Mouse (Mus musculus) liver, embryonic 14 days (tissue): ENCODE data around the gene En2. TPM values are rescaled to one million over a fixed set of nuclear protein-coding genes. Genes with fewer than 3 reads are reported as not detected.

Source experiments
- polyA plus RNA-seq: library from polyadenylated mRNA; depleted of rRNA; stranded (reverse); fragments of >200 nt; gene quantifications from 2 replicates; pipeline ENCODE4 v1.2.3, GENCODE M21; 2012; rRNA removed

En2 gene
- polyA plus RNA-seq = not detected in 2 replicates

GRCm38 (mm10) chr5:28165358-28166255, at the start of gene En2:
Gene En2 (plus strand): TSS chr5:28165694.

Other genes with a start within 250 kb of the En2 start
- gene Insig1, start 94.3 kb upstream of the En2 start, polyA plus RNA-seq = 32.1 and 36.7 TPM in 2 replicates
- gene Cnpy1, start 80.1 kb downstream of the En2 start, polyA plus RNA-seq = 0.02 TPM in 2 replicates
- gene Rbm33, start 151.4 kb downstream of the En2 start, polyA plus RNA-seq = 9.7 and 11.7 TPM in 2 replicates